Mouse (Mus musculus): ENCODE measurements around the gene Tex22.

Tex22 gene

DNA sequence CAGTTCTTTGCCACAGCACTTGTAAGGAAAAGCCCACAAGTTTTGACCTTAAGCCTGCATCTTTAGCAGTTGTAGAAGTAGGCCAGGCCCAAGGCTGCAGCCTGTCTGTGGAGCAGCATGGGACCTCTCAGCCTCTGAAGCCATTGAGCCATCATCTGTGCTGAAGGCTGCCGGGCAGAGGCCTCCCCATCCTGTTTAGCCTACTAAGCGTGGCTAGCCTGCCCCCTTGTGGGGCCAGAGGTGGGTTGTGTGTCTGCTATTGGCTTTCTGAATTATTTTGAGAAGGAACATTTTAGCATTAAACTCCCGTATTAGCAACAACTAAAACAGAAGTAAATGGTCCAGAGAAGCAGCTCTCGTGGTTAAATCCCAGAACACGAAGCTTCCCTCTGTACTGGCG is 28.2 kb downstream of the Tex22 start:
- peak; percentile 38 for DNase-seq (ENCODE audit: low spot score)

DNA sequence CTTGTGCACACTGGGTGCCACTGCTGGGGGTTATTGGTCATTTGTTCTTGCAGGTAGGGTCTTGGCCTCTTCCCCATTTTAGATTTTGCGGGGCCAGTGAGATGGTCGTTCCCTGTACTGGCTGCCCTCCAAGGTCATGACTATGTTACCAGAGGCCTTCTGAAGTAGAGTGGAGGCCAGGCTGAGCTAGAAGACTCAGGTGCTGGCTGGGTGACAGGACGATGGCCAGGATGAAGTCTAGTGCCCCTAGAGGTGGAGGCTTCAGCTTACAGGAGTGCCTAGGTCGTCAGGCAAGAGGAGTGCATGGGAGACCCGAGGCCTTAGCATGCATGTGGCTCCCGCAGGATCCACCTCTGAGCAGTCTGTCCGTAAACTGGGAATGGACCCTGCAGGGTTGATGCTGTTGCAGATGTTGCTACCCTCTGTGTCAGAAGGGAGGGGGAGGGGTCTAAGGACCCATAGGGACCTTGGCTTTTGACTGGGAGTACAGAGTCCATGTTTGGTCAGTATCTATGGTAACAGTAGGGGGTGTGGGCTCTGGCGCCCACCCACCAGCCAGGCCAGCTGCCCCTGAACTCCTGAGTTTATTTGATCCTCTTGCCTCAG is 29.6 kb downstream of the Tex22 start:
- DNase-seq (ENCODE audit: low spot score): no peak

DNA sequence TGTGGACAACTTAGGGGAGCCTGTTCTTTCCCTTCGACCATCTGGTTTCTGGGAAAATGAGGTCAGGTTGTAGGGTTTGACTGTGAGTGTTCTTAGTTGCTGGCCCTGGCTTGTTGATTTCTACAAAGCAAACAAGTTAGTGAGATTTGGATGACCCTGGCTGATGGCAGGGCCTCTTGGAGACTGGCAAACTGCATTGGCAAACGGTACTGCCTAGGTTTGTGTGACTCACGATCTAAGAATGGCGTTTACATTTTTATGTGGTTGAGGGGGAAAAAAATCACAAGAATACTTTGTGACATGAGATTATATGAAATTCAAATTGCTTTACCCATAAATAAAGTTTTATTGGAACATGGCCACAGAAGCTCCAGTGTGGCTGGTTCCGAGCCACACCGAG is 32.1 kb downstream of the Tex22 start:
- no peak for DNase-seq (ENCODE audit: low spot score)

GRCm38 (mm10) chr12:113107431-113108124 is 33.3 kb downstream of the Tex22 start:
- no peak for DNase-seq (ENCODE audit: low spot score)

GRCm38 (mm10) chr12:113108528-113109283 is 34.4 kb downstream of the Tex22 start:
- DNase-seq (ENCODE audit: low spot score): no peak

- DNase-seq (ENCODE audit: low spot score): no peak
Measured at GRCm38 (mm10) chr12:113109801-113110200, 35.5 kb downstream of the Tex22 start.

GRCm38 (mm10) chr12:113114141-113114540 is 39.8 kb downstream of the Tex22 start:
- no peak for DNase-seq (ENCODE audit: low spot score)

DNA sequence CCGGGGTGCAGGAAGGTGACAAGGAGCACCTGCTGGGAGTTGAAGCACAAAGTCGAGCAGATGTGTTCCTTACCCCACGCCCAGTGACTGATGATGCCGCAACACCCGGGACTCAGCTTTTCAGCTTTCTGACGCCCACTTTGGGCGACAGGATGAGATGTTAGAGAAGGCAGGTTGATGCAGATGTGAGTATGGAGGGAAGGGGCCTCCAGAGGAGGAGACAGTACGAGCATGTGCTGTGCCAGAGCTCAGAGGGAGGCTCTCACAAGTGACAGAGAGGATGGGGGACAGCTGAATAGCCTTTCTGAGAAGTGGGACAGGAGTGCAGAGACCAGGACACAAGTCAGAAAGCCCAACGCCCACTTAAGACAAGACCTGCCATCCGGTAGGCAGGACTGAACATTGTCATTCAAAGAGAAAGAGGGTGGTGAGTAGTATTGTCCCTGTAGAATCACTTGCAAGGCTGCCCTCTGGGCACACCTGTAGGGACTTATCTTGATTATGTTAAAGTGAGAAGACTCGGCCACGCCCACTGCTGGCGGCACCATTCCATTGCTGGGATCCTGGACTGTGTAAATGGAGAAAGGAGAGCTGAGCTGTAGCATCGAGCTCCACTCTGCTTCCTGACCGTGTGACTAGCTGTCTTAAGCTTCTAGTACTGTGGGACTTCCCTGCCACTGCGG is 40.7 kb downstream of the Tex22 start:
- no peak for DNase-seq (ENCODE audit: low spot score)

DNA sequence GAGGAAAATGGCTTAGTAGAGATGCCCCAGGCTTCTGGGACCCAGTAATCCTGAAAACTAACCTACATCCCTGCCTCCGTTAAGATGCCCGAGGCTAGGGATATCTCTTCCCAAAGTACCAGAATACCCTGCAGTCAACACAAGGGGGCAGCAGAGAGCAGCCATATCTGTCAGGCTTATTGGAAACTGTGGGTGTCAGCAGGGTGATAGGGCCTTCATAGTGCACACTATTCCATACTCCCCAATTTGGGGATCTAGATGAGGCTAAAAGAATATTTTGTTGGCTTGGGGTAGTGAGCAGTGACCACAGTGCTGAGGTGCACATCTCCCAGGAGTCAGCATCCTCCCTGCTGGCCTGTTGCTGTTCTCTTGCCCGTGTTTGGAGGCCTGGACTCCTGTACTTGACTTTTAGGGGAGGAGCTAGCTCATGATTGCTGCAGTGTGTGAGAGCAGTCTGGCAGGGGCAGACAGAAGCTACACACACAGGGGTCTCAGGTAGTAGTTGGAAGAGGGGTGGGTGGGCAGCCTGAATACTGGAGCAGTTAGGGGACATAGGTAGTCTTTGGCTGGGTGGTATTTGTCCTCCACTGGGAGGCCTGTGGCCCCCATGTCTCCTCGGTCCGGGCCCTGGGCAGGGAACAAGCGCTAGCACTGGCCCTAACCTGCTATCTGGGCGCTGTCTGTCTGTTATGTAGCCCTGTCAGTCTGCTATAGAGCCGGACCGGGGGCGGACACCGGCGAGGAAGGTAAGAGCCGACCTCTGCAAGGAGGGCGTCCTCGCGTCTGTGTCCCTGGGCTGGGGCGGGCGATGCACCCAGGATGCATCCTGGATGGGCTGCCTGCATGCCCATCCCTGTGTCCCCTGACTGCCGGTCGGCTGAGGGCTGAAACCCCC is 45.5 kb downstream of the Tex22 start:
- DNase-seq (ENCODE audit: low spot score): peak; percentile 75

GRCm38 (mm10) chr12:113124726-113125125 is 50.4 kb downstream of the Tex22 start:
- no peak for DNase-seq (ENCODE audit: low spot score)

GRCm38 (mm10) chr12:113130732-113131131 is 56.4 kb downstream of the Tex22 start:
- no peak for DNase-seq (ENCODE audit: low spot score)

DNA sequence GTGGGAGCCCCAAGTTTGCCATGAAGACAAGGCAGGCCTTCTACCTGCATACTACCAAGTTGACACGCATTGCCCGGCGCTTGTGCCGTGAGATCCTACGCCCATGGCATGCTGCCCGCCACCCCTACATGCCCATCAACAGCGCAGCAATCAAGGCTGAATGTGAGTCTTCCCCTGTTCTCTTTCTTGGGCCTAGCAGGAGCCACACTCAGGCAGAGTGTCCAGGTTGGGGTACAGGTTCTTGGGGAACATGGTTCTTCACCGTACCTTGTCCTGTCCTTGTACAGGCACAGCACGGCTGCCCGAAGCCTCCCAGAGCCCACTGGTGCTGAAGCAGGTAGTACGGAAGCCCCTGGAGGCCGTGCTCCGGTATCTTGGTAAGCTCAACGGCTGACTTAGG is 57.3 kb downstream of the Tex22 start:
- DNase-seq (ENCODE audit: low spot score): no peak

- DNase-seq (ENCODE audit: low spot score): no peak
Measured at GRCm38 (mm10) chr12:113132567-113132966, 58.3 kb downstream of the Tex22 start.

DNA sequence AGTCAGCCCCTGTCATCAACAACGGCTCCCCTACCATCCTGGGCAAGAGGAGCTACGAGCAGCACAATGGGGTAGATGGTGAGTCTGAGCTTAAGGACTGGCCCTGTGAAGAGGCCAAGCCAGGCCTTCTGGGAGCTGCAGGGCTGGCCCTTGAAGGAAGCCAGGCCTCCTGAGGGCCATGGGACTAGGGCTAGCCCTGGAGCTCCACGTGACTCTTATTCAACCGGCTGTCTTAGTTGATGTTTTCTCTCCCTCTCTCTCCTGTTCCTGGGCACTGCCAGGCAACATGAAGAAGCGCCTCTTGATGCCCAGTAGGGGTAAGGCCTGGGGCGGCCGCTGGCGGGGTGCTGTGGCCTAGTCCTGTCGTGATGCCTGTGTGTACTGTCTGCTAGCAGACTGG is 59.0 kb downstream of the Tex22 start:
- no peak for DNase-seq (ENCODE audit: low spot score)

DNA sequence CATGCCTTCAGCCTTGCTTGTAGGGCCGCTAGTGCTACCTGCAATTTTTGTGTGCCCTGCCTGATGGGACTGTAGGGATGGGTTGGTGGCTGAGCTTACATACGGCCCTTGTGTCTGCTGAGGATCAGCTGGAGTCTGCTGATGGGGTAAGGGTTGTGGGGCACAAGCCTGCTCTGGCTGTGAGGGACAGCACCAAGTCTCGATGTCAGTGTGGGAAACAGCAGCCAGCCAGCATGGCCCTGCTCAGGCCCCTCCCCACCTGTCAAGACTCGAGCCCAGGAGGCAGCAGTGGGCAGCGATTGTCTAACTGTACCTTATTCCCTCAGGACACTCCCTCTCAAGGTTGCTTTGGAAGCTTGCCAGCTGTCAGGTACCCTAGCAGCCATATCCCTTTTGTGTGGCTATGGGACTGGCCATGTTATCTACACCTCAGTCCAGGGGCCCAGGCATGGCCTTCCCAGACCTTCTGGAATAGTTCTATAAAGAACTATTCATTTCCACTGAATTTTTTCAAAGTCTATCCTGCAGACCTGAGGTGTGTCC is 59.6 kb downstream of the Tex22 start:
- DNase-seq (ENCODE audit: low spot score): no peak

DNA sequence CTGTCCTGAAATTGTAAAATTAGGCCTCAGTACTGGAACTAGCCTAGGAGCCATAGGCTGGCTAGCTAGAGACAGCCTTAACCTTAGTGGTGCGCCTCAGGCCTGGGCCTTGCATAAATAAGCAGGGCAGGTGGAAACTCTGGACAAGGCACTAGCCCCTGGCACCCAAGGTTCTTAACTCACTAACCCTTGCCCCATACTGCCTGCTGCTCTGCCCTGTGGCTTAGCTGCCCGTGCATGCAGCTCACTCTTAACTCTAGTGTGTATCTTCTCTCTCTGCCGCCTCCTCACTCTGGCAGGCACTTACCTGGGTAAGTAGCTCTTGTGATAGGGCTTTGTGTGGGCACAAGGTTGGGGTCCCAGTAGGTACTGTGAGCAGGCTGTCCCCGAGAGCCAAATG is 60.2 kb downstream of the Tex22 start:
- no peak for DNase-seq (ENCODE audit: low spot score)

- DNase-seq (ENCODE audit: low spot score): no peak
Measured at GRCm38 (mm10) chr12:113135401-113135800, 61.1 kb downstream of the Tex22 start.

- no peak for DNase-seq (ENCODE audit: low spot score)
Measured at GRCm38 (mm10) chr12:113136492-113137020, 62.3 kb downstream of the Tex22 start.

- DNase-seq (ENCODE audit: low spot score): no peak
Measured at GRCm38 (mm10) chr12:113137260-113138213, 63.2 kb downstream of the Tex22 start.

DNA sequence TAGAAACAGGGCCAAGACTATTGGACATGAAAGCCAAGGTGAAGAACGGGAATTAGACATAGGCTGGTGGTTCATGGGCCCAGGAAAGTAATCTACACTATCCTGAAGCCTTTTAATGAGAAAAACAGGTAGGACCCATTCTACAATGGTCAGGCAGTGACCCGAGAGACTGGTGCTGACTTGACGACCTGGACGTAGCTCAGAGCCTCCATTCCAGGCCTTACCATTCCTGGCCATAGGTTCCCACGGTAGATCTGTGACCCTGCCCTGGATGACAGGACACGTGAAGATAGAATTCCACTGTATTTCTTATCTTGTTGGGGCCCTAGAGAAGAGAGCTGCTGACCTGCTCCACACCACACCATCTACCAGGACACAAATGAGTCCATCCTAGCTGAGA is 64.0 kb downstream of the Tex22 start:
- DNase-seq (ENCODE audit: low spot score): no peak

Data from ovary, postnatal 14 days (tissue).